Mouse (Mus musculus) liver, embryonic 11.5 days (tissue): ENCODE measurements around the gene Gm20517. TPM values are rescaled to one million over a fixed set of nuclear protein-coding genes. Genes with fewer than 3 reads are reported as not detected.
A peak's percentile ranks its signal among the peaks of the same experiment; 100 is the strongest.
"Not testable (repeated sequence)": the region's sequence is repeated elsewhere in the genome, so short reads cannot be mapped to it uniquely, and the experiment has no call there.

ENCODE experiments used
- ATAC-seq: fragments of 200-750 bp; cut with Nextera tagmentation; replicated peaks from 2 replicates; pipeline ENCODE4 v1.8.0; 2017; ENCODE audit warnings: moderate number of reproducible peaks, mild to moderate bottlenecking, moderate TSS enrichment, moderate library complexity; ENCODE audit not compliant: low FRiP score
- DNase-seq: peaks from one replicate; pipeline ENCODE4 v3.0.0-alpha.2; 2017; ENCODE audit warnings: low spot score
- H3K27ac ChIP-seq: fragments of 300-500 bp; sonication (generic); 2 replicates; pipeline ENCODE4 v1.5.1; 2014; ENCODE audit warnings: mild to moderate bottlenecking, low read depth, low read length, control low read depth
- H3K27me3 ChIP-seq: fragments of 300-500 bp; sonication (generic); replicated peaks from 2 replicates; pipeline ENCODE4 v1.6.1; 2014; ENCODE audit warnings: low read length, mixed read lengths; ENCODE audit not compliant: control insufficient read depth, insufficient read depth
- H3K36me3 ChIP-seq: fragments of 300-500 bp; sonication (generic); 2 replicates; pipeline ENCODE4 v1.6.1; 2014; ENCODE audit warnings: mild to moderate bottlenecking, low read length, moderate library complexity, mixed read lengths; ENCODE audit not compliant: control insufficient read depth, insufficient read depth
- H3K4me1 ChIP-seq: fragments of 300-500 bp; sonication (generic); replicated peaks from 2 replicates; pipeline ENCODE4 v1.6.1; 2014; ENCODE audit warnings: low read length, mixed read lengths; ENCODE audit not compliant: control insufficient read depth, insufficient read depth
- H3K4me2 ChIP-seq: fragments of 300-500 bp; sonication (generic); 2 replicates; pipeline ENCODE4 v1.6.1; 2014; ENCODE audit warnings: mild to moderate bottlenecking, control low read depth, moderate library complexity
- H3K4me3 ChIP-seq: fragments of 300-500 bp; sonication (generic); 2 replicates; pipeline ENCODE4 v1.5.1; 2014; ENCODE audit warnings: low read depth, low read length, control low read depth
- H3K9ac ChIP-seq: fragments of 300-500 bp; sonication (generic); 2 replicates; pipeline ENCODE4 v1.6.1; 2014; ENCODE audit warnings: low read depth, low read length, control low read depth
- H3K9me3 ChIP-seq: fragments of 300-500 bp; sonication (generic); 2 replicates; pipeline ENCODE4 v1.6.1; 2016; ENCODE audit warnings: low read length, inconsistent platforms, mixed read lengths; ENCODE audit not compliant: control insufficient read depth
- WGBS: fragments of 180-500 bp; shearing (Covaris S2); extraction: QIAGEN DNeasy Blood & Tissue Kit; methylation state at CpG from one replicate; pipeline ENCODE4 v1.1.7; 2014; 5-methylcytosine and 5-hydroxymethylcytosine counted together
- polyA plus RNA-seq: library from polyadenylated mRNA; unstranded; fragments of >200 nt; fragmentation: Nextera tagmentation; extraction: Ambion mirVana; gene quantifications from 2 replicates; pipeline ENCODE4 v1.2.1, GENCODE M21; 2014

Gm20517 gene
- polyA plus RNA-seq, 1 experiment from 2014 or later = 2.5 TPM

- H3K4me3 ChIP-seq, ATAC-seq, H3K27me3 ChIP-seq, H3K9me3 ChIP-seq, DNase-seq: not testable (repeated sequence)
- Histone ChIP-seq H3K4me1 (peaks cover 40% of the 10 kb centered on the region), H3K36me3 (peaks cover 53% of the 10 kb centered on the region), H3K4me2 (peak overlapping the region; percentile 95), H3K9ac (peak overlapping the region; percentile 65), H3K27ac (peak overlapping the region; percentile 99)
- WGBS = 73% methylated on average over 9 of the region's 10 CpGs
Measured at GRCm38 (mm10) chr17:47598580-47599304, 12.6 kb upstream of the Gm20517 start.

- H3K9ac ChIP-seq = peak overlapping the region; percentile 25; the same call in 1 of the 2 replicates
- ATAC-seq (no peak), DNase-seq (peak; percentile 41)
- H3K4me3 ChIP-seq = no peak overlapping the region
- peaks cover 63% of the 10 kb centered on the region for H3K36me3 ChIP-seq
- 64% methylated on average over 11 of the region's 11 CpGs for WGBS
- H3K4me2 ChIP-seq = peak overlapping the region; percentile 4; the same call in 1 of the 2 replicates
- H3K27me3 ChIP-seq = no peaks in the 10 kb centered on the region
- no peaks in the 10 kb centered on the region for H3K9me3 ChIP-seq
- H3K27ac ChIP-seq = peak overlapping the region; percentile 99
- H3K4me1 ChIP-seq = peaks cover 40% of the 10 kb centered on the region
Measured at GRCm38 (mm10) chr17:47599511-47600297, 11.7 kb upstream of the Gm20517 start.

DNA sequence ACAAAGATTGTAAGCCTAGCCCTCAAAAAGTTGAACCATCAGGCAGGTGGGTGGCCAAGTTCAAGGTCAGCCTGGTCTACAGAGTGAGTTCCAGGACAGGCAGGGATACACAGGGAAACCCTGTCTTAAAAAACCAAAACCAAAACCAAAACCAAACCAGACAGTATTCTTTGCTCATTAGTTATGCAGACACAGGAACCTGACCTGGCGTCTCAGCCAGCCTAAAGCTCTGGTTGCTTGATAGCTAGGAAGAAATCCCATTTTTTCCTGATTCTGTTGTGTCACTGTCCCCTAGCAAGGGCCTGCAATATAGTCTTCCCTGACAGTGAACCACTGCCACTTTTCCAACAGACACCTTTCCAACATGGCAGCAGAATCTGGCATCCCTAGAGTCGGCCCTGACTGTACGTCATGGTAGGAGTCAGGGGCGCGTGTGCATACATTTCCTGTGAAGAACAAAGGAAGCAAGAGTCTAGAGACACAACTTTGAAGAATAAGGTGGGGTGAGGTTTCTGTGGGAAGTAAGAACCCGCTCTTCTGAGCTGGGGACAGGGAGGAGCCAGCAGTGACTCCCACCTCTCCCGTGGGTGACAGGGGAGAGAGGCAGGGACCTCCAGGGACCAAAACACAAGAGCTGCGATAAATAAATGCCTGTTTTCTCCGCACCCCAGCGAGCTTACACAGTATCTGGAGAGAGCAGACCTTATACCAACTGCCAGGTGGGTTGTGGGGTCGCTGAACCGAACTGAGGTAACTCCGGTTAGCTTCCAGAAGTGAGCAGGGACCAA is 10.6 kb upstream of the Gm20517 start:
- no peak for ATAC-seq
- no peak overlapping the region for H3K4me3 ChIP-seq
- H3K4me2 ChIP-seq = no peak overlapping the region
- 85% methylated on average over 13 of the region's 13 CpGs for WGBS
- no peak overlapping the region for H3K9ac ChIP-seq
- H3K36me3 ChIP-seq = peaks cover 73% of the 10 kb centered on the region
- no peaks in the 10 kb centered on the region for H3K9me3 ChIP-seq
- H3K27me3 ChIP-seq = no peaks in the 10 kb centered on the region
- peak overlapping the region; percentile 99; the same call in 1 of the 2 replicates for H3K27ac ChIP-seq
- H3K4me1 ChIP-seq = peaks cover 39% of the 10 kb centered on the region
- DNase-seq = no peak

- Histone ChIP-seq H3K27ac (peak overlapping the region; percentile 99; the same call in 1 of the 2 replicates), H3K9ac (no peak overlapping the region)
- DNase-seq = no peak
Measured at GRCm38 (mm10) chr17:47601389-47601755, 10.0 kb upstream of the Gm20517 start.

DNA sequence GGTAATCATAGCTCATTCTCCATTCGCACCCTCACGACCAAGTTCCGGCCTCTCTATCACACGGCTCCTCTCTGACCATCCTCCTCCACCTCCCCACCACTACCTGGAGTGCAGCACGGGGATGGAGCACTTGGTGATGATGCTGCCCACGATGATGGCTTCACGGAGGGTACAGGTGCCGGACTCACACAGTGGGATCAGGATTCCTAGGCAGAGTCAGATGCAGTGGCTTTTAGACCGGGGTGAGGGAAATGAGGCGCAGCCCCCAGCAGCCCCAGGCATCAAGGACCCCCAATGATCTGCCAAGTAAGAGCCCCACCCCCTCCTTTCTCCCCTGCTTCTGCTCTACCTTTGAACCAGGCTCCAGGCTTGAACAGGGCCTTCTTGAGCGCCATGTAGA is 9.1 kb upstream of the Gm20517 start:
- Histone ChIP-seq H3K27ac (no peak overlapping the region), H3K9me3 (no peaks in the 10 kb centered on the region), H3K36me3 (peaks cover 78% of the 10 kb centered on the region), H3K4me3 (no peak overlapping the region), H3K4me2 (no peak overlapping the region), H3K9ac (no peak overlapping the region), H3K4me1 (peaks cover 24% of the 10 kb centered on the region), H3K27me3 (no peaks in the 10 kb centered on the region)
- no peak for DNase-seq
- no peak for ATAC-seq
- WGBS = 94% methylated on average over 11 of the region's 11 CpGs

More at GRCm38 (mm10) chr17:47601389-47601755, 10.0 kb upstream of the Gm20517 start:
- H3K36me3 ChIP-seq = peaks cover 77% of the 10 kb centered on the region
- H3K4me1 ChIP-seq = peaks cover 33% of the 10 kb centered on the region
- no peak overlapping the region for H3K4me2 ChIP-seq
- ATAC-seq = no peak
- H3K9me3 ChIP-seq = no peaks in the 10 kb centered on the region
- H3K4me3 ChIP-seq = no peak overlapping the region
- 94% methylated on average over 10 of the region's 10 CpGs for WGBS
- H3K27me3 ChIP-seq = no peaks in the 10 kb centered on the region

DNA sequence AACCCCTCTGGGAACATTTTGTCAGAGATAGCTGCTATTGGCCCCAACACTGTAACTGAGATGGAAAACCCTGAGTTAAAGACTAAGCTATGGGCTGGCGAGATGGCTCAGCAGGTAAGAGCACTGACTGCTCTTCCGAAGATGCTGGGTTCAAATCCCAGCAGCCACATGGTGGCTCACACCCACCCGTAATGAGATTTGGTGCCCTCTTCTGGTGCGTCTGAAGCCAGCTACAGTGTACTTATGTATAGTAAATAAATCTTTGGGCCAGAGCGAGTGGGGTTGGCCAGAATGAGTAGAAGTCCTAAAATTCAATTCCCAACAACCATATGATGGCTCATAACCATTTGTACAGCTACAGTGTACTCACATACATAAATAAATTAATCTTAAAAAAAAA is 5.2 kb upstream of the Gm20517 start:
- Histone ChIP-seq H3K4me2 (no peak overlapping the region), H3K27me3 (no peaks in the 10 kb centered on the region), H3K36me3 (peaks cover 63% of the 10 kb centered on the region), H3K4me3 (no peak overlapping the region), H3K9ac (no peak overlapping the region), H3K27ac (no peak overlapping the region), H3K9me3 (no peaks in the 10 kb centered on the region), H3K4me1 (peaks cover 16% of the 10 kb centered on the region)
- no peak for DNase-seq
- WGBS = 75% methylated on average over 5 of the region's 5 CpGs
- no peak for ATAC-seq

DNA sequence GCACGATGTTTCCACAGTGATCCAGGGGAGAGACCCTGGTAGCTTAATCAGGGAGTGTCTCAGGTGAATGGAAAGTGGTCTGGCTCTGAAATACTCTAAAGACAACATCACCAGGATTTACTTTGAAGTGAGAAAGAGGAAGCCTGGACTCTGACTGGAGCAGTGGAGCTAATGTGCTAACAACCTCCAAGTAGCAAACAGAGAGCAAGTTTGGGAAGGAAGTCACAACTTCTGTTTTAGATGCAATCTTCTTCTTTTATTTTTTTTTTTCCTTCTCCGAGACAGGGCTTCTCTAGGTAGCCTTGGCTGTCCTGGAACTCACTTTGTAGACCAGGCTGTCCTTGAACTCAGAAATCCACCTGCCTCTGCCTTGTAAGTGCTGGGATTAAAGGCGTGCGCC is 2.2 kb upstream of the Gm20517 start:
- Histone ChIP-seq H3K27me3 (no peaks in the 10 kb centered on the region), H3K4me1 (peaks cover 25% of the 10 kb centered on the region), H3K9me3 (no peaks in the 10 kb centered on the region), H3K36me3 (peaks cover 47% of the 10 kb centered on the region), H3K4me3 (peak overlapping the region; percentile 76), H3K4me2 (peak overlapping the region; percentile 92), H3K9ac (no peak overlapping the region; the same call in 1 of the 2 replicates), H3K27ac (no peak overlapping the region; the same call in 1 of the 2 replicates)
- ATAC-seq (no peak), DNase-seq (no peak)
- 75% methylated on average over 4 of the region's 4 CpGs for WGBS

DNA sequence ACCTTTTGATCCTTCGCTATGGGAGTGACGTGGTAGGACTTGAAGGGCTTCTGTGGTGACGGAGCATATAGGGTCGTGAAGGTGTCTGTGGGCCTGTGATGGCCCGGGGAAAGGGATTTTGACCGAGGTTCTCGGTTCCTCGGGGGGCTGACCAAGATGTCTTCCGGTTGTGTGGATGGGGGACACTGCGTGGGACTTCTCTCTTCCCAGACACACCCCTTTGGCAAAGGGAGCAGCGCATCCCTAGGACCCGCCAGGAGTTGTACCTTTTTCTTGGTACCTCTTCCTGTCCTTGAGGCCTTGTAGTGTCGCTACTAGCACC is 233 bp downstream of the Gm20517 start:
- no peaks in the 10 kb centered on the region for H3K9me3 ChIP-seq
- peaks cover 35% of the 10 kb centered on the region for H3K4me1 ChIP-seq
- peak overlapping the region; percentile 72 for H3K9ac ChIP-seq
- H3K36me3 ChIP-seq = peaks cover 33% of the 10 kb centered on the region
- H3K4me2 ChIP-seq = peak overlapping the region; percentile 92
- ATAC-seq = no peak
- peak overlapping the region; percentile 51; the same call in 1 of the 2 replicates for H3K27ac ChIP-seq
- H3K27me3 ChIP-seq = no peaks in the 10 kb centered on the region
- H3K4me3 ChIP-seq = peak overlapping the region; percentile 76
- no peak for DNase-seq
- under 1% methylated on average over 13 of the region's 13 CpGs for WGBS
